Mouse (Mus musculus) testis, postnatal 14 days (tissue): ENCODE data around the gene Tspan9.

Source experiments
- DNase-seq: peaks from one replicate; pipeline ENCODE4 v3.0.0; 2021; ENCODE audit warnings: low spot score

Tspan9 gene

DNA sequence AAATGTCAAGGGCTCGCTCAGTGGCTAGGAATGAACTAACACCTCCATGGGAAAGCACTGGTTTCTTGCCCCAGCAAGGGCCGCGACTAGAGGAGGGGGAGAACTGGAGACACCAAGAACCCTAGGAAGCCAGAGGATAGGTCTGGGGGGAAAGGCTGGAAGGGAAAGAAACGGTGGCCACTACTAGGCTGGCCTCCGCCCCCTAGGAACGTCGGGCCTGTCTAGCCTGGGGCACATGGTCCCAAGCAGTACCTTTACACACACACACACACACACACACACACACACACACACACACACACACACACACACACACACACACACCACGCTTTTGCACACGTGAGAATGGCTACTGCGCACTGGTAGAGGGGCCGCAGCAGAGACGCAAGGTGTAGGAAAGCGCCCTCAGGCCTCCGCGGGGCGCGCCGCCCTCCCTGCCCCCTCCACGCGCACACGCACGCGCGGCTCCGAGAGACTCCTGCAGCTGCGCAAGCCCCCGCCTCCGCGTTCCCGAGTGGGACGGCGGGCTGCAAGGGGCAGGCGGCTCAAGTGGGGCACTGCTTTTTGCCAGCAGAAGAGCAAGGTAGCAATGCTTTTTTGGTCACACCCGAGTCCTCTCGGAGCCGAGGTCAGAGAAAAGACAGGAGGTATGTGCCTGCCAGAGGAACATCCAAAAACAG, 108.0 kb downstream of the Tspan9 start:
- DNase-seq: peak; percentile 48

DNA sequence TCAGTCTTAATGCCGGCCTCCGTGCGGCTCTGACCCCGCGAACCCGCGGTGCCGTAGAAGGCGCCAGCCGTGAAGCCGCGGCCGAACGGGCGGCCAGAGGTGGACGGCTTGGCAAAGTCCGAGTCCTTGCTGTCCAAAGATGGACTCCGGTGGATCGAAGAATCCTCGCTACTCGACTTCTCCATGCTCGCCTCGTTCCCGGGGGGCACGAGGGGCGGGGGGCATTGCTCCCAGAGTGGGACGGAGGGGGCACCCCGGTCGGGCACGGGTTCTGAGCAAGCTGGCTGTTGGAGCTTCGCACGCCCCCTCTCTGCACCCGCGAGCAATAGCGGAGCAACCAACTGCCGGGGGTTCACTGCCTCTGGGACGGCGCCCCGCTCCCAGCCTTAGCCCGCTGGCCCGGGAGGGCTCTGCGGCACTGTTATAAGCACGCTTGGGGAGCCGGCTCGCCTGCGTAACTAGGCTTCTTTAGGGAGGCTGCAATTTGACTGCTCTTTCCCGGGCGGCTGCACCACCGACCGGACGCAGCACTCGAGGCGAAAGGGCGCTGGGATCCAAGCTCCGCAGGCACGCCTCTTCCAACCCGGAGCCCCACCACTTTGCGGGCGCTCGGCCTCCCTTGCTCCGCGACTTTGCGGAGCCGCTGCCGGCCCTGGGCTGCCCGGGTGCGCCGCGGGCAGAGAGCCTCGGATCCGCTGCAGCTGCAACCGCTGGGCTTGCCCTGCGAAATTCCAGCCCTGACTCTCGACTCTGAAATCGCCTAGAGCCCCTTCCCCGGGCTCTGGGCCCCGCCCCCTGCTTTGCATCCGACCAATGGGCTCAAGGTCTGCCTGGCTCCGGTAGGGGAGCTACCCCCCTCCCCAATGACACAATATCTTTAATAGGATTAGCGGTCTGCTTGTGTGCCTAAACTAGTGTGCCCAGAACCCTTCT, 108.8 kb downstream of the Tspan9 start:
- peak; percentile 76 for DNase-seq

DNA sequence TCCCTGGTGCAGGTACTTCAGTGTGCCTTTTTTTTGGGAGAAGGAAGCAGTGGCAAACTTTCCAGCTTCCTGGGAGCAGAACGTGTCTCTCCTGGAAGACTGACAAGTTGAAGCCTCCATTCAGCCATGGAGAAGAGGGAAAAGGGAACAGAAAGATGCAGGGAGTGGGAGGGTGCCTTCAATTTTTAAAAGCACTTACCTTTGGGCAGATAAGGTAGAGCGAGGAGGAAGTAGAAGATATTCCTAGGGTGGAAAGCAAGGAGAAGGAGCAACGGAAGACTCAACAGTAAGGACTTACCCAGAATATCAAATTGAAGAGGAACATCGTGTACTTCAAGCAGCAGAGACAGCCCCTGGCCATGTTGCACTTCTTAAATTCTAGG, 109.5 kb downstream of the Tspan9 start:
- no peak for DNase-seq

DNA sequence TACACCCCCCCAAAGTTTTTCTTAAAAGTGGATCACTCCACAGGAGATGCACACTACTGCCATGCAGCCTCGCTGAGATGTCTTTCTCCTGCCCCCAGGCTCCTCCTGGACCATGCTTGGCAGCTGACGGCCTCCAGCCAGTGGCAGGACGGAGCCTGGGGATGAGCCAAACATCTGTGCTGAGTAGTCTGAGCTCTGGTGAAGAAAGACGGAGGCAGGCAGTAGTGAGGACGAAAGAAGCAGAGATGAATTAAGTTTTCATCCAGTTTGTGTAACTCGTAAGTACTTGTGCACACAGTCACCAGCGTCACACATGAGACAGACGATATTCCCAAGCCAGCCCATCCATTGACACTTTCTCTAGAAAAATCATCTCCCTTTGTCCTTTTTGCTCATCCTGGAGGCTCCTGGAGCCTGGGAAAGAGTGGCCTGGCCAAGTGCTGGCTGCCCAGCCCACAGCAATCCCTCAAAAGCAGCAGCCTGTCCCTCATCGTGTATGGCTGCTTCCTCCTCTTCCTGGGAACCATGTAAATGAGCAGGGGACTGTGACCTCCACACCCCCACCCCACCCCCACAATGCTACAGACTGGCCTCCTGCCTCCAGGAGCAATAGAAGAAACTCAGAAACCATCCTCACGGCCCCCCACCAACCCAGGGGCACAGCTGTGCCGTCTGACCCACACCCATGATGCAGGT, 110.1 kb downstream of the Tspan9 start:
- no peak for DNase-seq

DNA sequence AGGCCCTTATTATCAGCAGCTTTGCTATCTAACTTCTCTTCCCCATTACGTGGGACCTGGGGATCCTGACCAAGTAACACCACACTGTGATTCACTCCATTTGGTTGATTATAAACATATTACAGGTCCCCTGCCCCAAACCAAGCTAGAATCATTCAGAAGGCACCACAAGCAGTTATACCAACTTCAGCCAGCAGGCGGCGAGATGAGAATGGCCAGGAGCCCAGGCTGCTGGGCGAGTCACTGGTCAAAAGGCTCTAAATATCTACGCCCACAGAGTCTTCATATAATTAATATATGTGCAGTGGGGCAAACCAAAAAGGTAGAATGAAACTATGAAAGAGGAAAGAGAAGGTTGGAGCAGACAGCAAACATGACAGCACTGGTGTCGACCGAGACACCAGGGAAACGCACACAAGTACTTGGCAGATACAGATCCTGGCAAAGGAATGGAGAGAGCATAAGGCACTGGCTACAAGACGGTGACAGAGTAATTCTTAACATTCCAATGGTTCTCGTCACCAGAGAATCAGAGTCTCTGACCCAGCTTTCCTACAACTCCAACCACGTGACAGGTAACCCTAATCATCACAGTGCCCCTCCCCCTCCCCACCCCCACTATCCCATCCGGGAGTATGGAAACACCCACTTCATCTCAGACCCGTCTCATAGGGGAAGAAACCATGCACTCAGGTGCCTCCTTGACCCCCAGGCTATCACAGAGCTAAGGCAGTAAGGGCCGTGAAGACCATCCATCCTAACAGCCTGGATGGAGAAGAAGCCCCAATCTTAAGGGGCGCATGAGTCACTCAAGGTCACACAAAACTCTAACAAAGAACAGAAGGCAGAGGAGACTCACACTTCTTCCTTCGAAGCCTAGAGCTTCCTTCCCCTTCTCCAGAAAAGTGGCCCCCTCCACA, 110.9 kb downstream of the Tspan9 start:
- DNase-seq: peak; percentile 48

DNA sequence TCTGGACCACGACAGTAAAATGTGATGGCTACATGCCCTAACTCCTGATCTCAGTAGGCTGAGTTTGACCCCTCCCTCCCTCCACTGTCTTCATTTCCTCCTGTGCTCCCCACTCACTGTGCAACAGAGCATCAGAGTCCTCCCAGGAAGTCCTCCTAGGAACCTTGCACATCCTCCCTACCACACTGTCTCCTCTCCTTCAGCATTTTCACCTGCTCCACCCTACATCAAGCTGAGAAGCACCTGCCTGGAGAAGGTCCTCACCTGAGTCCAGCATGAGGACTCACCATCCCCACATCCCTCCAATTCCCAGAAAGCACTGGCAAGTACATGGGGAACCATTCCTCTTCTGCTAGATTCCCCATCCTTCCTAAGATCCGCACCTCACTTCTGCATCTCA, 111.8 kb downstream of the Tspan9 start:
- no peak for DNase-seq

DNA sequence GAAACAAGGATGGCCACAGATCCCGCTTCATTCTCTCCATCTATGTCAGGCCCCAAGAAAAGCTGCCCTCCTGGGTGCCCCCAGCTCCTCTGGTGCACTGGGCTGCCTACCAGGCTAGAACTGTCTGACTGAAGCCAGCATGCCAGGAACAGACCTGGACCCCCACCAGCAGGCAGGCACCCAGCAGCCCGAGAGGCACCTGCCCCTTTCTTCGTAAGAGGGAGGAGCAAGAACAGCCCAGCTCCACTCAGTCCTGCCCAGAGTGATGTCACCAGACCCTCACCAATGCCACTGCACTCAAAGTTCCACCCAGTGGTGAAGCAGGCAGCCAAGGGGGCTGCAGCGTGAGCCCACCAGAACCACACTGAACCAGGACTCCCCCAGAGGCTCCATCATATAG, 112.3 kb downstream of the Tspan9 start:
- DNase-seq: no peak

DNA sequence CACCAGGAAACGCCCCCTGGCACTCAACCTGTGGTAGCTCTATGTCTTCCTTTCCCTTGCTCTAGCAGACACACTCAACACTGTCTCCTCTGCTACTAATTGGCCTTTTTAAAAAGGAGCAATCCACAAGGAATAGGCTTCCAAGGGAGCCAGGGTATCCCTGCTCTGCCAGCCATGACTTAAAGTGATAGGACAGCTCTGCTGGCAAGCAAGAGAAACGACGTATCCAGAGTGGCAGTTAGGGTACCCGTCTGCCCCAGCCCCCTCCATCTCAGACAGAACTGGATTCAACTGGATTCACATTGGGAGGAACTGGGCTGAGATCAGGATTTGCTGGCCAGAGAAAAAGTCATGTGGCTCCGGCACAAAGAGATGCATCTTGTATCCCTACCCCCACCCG, 112.9 kb downstream of the Tspan9 start:
- DNase-seq: no peak

DNA sequence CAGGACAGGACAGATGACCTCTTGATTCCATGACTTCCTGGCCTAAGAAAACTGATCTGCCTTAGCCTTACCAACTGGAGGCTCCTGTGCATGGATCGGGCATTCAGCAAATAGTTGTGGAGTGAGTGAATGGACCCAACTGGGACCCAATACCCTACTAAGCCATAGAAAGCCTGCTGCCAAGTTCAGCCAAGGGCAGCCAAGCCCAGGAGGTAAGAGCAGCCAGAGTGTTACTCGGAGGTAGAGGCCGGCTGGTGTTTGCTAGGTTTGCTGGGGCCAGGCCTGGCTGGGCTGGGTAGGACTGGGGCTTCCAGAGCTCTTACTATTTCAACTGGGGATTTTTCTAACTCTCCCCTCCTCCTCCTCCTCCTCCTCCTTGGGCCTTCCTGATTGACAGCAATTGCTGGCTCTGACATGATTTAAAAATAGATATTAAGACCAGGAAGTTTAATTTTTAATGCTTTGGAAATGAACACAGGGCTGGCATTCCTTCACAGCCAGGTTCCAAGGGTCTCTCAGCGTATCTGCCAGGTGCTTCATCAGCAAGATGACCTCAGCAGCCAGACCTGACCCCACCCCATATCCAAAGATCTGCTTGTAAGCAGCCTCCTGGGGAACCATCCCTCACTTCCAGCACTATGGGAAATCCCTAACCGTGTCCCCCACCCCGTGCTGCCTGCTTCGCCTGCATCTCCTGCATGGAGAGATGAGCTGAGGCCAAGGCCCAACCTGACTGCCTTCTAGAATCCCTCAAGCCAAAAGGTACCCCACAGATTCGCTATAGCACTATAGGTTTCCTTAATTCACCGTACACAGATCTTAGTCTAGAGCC, 113.7 kb downstream of the Tspan9 start:
- DNase-seq: no peak

DNA sequence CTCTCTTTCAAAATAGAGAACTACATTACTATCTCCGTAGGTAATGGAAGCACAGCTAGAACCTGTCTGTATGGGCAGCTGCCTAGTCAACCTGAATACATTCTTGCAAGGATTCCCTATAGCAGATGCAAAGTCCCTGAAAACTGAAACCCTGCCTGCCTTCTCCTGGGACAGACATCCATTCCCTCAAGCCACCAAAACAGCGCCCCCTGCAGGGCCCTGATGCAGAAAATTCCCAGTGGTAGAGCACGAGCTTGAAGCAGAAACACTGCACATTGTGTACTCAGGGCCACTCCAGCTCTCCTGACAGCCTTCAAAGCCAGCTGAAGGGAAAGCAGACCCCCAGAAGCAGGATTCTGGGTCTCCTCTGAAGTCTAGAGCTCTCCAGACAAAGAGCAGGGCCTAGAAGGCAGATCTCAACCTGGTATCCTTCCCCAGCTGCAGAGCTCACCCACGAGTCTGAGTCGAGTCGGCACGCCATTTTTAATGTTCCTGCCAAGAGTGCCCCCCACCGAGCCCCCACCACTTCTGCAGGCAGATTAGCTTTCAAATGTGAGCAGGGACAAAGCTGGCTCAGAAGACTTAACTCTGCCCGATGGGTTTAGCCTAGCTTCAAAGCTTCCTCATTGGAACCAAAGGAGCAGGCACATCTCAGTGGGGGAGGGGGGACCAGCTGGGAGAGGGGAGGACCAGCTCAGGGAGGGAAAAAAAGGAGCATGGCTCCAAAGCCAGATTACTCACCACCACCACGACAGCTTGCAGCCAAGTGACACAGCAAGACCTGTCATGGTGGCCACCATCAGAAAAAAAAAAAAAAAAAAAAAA, 115.1 kb downstream of the Tspan9 start:
- DNase-seq: no peak

DNA sequence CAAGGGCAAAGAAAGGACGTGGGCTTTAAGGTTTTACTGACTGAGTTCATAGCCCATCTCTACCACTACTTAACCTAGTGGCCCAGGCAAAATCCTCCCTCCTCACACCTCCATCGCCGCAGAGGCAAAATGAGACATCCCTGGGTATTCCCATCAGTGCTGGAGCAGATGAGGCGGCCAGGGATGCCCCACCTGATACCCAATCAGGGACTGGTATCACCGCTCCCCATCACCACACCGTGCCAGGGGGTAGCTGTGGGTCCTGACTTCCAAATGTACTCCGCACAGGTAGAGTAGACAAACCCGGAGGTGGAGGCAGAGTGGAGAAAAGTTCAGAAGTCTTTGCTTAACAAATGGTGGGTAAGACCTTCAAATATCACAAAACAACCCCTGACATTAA, 117.4 kb downstream of the Tspan9 start:
- no peak for DNase-seq

DNA sequence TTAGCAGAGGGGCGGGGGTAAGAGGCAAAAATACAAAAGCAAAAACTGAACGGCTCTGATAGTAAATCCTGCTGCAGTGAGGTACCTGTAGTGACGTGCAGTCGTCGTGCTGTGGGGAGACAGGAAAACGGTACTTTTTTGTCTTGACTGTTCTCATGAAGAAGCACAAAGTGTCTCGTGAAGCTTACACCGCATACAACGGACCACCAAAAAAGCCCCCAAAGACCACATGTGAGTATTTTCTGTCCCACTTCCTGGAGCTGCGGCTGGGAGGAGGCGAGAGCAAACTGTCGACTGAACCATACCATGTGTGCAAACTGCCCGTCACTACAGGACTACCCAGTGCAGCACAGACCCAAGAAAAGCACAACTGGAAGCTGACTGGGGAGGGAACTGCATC, 117.8 kb downstream of the Tspan9 start:
- no peak for DNase-seq

DNA sequence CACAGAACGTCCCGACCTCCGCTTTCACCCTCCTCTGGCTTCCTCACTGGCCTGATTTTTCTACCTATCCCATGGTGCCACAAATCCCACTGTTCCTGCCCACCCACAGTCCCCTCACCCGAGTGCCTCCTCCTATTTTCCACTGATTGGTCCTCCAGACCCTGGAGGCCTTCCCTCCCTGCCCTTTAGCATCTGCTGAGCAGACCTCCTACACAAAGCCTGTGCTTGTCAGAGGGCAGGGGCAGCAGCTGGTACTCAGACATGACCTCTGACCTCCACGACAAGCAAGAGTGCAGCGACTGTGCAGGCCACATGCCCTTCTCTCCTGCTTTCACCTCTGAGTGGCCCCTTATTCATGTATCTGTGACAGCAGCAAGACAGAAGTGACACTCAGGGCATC, 121.2 kb downstream of the Tspan9 start:
- DNase-seq: no peak

DNA sequence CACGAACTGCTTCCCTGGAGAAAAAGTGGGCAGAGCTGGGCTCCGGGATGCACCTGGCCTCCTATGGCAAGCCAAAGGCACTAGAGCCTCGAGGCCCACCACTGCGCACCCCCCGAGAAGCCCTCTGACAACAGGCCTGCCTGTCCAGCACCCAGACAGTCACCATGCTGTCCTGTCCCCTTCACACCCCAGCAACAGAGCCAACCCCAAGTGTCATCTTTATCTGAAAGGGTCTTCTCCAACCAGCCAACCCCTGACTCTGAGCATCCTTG, 121.5 kb downstream of the Tspan9 start:
- no peak for DNase-seq

DNA sequence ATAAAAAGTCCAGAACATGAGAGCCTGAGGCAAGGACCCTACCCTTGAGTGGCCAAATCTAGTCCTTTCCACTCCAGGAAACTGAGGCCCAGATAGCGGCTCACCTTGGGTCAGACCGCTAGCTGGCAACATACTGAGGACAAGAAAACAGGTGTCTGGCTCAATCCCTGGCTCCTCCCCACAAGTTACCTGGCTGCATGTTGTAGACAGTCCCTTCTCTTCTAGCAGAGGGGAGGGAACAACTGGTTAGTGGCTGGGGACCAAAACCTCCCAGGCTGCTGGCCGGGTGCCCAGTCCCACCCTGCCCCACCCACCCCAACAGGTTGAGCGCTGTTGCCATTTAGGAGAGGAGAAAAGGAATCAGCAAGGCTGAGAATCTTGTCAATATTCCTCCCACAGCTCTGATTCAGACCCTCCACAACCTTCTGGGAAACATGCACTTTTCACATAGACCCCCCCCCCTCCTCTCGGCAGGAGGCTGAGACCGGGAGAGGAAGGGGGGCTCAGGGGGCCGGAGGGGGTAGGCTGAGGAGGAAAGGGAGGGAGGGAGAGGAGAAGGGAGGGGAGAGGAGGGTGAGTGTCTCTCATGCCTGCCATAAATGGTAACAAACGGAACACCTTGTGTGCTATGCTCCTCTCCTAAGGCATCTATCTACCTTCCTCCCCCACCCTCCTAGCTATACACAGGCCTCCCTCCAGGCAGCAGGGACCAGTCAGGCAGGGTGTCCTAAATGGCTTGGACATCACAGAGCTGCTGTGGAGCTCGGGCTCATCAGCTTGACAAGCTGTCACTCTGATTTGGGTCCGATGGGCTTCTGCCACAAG, 122.1 kb downstream of the Tspan9 start:
- no peak for DNase-seq

DNA sequence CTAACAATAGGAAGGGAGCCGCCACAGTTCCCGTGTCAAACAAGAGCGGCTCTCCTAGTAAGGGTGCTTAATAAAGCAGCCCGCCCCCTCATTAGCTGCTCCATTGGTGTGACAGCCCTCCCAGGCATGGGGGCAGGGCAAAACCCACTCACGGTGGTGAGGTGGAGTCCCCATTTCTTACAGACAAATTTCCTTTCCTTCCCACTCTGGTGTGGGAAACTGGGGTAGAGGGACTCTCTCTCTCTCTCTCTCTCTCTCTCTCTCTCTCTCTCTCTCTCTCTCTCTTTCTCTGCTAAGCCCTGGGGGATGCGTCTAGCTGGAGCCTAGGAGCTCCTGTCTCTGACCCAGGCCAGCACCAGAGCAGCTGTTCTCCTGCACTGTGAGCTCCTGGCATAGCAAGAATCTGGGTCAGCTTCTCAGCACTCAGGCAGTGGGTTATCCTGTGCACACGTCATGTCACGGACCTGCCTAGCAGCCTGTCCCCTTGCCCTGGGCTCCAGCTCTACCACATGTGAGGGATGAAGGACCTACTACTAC, 122.8 kb downstream of the Tspan9 start:
- DNase-seq: no peak

DNA sequence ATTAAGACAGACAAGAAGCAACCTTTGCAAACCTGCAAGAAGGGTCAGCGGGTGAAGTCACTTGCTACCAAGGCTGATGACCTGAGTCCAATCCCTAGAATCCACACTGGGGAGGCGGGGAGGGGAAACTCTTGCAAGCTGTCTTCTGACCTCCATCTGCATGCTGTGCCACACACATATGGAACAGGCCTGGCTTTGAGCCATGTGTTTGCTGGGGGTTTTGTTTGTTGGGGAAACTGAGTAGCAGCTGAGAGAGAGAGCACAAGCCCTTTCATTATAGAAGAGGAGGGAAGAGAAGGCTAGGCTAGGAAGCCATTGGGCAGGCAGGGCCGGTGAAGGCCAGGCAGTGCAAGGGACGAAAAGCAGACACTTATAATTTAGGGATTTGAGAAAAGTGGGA, 123.3 kb downstream of the Tspan9 start:
- no peak for DNase-seq

DNA sequence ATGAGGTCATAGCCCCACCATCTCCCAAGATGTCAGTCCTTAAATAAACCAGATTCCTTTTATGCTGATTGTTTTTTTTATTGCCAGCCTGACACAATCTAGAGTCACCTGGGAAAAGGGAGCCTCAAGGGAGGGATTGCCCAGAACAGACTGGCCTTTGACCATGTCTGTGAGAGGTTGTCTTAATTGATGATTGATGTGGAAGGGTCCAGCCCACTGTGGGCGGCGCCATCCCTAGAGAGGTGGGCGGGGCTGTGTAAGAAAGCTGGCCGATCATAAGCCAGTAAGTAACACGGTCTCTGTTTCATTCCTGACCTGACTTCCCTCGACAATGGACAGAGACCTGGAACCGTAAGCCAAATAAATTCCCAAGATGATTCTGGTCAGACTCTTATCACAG, 124.3 kb downstream of the Tspan9 start:
- no peak for DNase-seq

DNA sequence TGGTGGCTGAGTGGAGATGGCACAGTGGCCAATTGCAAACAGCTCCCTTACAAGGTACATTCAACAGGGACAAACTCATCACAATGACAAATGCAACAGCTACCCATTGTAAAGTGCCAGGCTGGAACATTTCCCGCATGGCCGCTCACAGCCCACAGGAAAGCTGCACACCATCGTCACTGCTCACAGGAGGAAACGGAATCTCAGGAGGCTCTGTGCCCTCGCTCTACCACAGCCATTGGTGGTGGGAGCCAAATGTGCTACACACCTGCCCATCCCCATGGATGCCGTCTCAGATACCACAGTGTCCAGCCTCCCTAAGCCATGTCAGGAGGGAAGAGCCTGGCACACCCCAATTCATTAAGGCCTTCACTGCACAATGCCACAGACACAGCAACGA, 128.1 kb downstream of the Tspan9 start:
- DNase-seq: no peak
